Mouse (Mus musculus) ES-E14 (cell line): Measurements from ENCODE around the gene Zdhhc7.

ENCODE experiments used
- CHD2 ChIP-seq: IDR thresholded peaks from 2 replicates; pipeline ENCODE4 v1.6.1; 2014; ENCODE audit warnings: mild to moderate bottlenecking, low read depth, low read length, inconsistent platforms
- MAFK ChIP-seq: IDR thresholded peaks from 2 replicates; pipeline ENCODE4 v1.6.1; 2014; ENCODE audit warnings: mild to moderate bottlenecking, low read depth, low read length, inconsistent platforms; ENCODE audit not compliant: insufficient read depth
- ZNF384 ChIP-seq: IDR thresholded peaks from 2 replicates; pipeline ENCODE4 v1.6.1; 2012; ENCODE audit warnings: low read depth, low read length, inconsistent platforms

DNA sequence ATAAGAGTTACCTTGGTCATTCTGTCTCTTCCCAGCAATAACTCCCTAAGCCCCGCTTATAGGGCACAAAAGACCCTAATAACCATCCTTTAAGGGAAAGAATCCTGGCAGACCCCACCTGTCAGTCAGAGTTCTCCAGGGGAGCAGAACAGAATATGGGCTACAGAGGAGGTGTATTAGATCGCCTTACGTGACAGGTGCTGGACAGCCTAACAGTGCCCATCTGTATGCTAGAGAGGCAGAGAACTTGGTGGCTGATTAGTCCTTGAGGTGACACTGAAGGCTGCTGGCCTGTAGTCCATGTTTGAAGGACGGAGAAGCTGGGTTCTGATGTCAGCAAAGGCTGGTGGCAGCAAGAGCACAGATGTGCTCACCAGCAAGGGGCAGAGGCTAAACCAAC lies 9.7 kb upstream of the Zdhhc7 start:
- no peak for TF ChIP-seq MAFK
- TF ChIP-seq CHD2, result no peak
- TF ChIP-seq ZNF384, result no peak
